Mouse (Mus musculus) inflammation-experienced regulatory T-cells, adult 6 months (primary cell): ENCODE results near the gene Ly6g5c. TPM values are rescaled to one million over a fixed set of nuclear protein-coding genes. Genes with fewer than 3 reads are reported as not detected.
A peak's percentile ranks its signal among the peaks of the same experiment; 100 is the strongest.

ENCODE experiments used
- ATAC-seq: one replicate; pipeline ENCODE4 v1.8.0; 2017
- polyA plus RNA-seq, 3 experiments: library from polyadenylated mRNA; unstranded; fragments of 100-300 nt; shearing (Covaris generic); gene quantifications; one replicate each; pipeline ENCODE4 v1.2.1; 2017

Gene Ly6g5c
- not detected for polyA plus RNA-seq

DNA sequence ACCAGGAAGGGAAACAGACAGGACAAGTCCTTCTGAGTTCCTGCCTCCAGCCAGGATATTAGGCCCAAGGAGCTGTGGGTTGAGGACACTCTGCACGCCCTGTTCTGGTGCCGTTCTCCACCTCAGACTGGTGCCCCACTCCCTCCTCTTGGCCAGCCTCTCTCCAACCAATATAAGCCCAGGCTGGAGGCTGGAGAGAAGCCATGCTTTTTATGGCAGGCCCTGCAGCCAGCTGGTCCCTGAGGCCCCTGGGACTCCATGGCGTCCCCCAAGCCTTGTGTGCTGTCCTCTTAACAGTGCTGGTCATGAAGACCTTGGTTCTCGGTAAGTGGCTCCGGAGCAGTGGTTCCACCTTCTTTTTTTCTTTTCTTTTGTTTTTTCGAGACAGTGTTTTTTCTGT lies at the start of gene Ly6g5c:
Gene Ly6g5c (plus strand): TSS at position 183 of the 400 bp plus-strand sequence.
- ATAC-seq = no peak

DNA sequence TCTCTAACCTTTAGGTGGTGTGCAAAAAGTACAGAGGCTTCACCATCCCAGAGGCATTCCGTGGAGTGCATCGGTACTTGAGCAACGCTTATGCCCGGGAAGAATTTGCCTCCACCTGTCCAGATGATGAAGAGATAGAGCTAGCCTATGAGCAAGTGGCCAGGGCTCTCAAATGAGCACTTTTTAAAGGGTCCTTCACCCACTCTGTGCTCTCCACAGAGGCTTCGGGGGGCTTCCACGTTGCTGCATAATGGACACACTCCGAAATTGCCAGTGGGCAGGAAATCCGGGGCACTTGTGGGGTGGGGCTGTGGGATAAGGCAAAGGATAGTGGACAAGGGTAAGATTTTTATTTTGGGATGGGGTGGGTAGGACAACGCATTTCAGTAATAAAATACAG lies 49.8 kb upstream of the Ly6g5c start:
- no peak for ATAC-seq

DNA sequence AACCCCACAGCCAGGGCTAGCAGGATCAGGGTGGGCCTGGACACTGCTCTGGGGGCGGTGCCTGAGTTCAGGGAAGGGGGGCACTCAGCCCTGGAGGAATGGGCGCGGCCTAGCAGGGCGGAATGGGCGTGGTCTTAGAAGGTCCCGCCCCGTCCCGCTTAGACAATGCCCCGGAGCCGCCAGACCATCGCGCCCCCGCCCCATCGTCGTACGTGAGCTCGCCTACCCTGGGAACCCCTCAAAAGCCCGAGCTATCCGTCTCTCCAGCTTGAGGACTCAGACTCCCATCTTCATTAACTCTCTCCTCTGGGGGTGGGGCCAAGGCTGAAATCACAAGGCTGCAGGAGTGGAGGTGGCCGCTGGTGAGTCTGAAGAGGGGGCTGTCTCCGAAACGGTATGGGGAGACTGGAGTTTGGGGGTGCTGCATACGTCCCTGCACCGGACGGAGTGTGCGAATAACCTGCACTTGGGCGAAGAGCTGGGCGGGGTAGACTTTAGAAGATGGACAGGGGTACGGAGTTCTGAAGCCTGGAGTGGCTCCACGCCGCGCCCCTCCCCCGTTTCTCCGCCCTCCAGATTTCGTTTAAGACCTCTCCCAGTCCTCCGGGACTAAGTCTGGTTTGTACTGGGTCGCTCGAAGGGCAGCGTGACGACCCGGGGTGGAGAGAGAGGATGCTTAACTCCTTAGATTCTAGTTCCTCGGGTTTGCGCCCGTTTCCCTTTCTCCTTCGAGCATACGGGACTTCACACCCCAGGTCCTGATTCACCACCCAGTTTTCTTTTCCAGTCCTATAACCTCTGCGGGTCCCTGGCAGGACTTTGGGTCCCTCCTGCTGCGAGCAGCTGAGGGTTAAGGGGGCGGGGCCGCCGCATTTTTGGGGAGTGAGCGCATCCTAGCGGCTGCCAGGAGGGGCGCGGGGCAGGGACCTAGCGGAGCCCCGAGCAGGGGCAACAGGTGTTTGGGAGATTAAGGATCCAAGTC lies 48.9 kb upstream of the Ly6g5c start, which contains the start of gene Ddah2:
Gene Ddah2 (plus strand): TSS at position 125 of the 982 bp plus-strand sequence.
- peak; percentile 87 for ATAC-seq

DNA sequence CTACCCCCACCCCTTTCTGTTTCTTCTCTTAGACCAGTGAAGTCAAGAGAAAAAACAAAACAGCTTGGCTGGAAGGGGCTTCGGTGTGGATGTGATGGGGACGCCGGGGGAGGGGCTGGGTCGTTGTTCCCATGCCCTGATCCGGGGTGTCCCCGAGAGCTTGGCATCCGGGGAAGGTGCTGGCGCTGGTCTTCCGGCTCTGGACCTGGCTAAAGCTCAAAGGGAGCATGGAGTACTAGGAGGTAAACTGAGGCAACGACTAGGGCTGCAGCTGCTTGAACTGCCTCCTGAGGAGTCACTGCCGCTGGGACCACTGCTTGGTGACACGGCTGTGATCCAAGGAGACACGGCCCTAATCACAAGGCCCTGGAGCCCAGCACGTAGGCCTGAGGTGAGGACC lies 48.0 kb upstream of the Ly6g5c start:
- no peak for ATAC-seq

DNA sequence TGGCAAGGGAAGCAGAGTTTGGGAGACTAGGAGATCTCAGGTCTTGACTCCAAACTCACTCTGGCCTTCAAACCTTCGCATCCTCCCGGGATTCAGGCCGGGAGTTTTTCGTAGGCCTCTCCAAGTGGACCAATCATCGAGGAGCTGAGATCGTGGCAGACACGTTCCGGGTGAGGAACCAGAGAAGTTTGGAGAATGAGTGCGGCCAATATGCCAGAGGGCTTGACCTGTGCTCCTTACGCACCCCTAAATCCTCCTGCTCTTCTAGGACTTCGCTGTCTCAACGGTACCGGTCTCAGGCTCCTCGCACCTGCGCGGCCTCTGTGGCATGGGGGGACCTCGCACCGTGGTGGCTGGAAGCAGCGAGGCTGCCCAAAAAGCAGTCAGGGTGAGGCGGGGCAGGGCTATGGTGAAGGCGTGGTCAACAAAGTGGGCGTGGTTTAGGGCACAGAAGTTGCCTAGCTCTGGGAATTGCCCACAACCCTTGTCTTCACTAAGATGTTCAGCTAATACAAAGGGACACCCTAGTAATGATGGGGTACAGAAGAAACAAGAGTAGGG lies 47.3 kb upstream of the Ly6g5c start:
- no peak for ATAC-seq

DNA sequence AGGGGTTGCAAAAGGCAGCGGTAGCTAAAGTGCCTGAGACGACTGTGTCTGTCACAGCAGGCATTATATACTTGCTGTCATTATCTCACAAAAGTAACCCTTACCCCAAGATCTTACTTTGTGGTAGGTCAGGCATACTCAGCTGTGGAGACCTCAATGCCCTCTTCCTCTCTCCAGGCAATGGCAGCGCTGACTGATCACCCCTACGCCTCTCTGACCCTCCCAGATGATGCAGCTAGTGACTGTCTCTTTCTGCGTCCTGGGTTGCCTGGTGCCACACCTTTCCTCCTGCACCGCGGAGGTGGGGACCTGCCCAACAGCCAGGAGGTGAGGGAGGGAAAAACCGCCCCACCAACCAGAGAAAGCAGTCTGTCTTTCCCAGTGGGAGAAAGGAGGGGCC lies 46.8 kb upstream of the Ly6g5c start:
- ATAC-seq = no peak

DNA sequence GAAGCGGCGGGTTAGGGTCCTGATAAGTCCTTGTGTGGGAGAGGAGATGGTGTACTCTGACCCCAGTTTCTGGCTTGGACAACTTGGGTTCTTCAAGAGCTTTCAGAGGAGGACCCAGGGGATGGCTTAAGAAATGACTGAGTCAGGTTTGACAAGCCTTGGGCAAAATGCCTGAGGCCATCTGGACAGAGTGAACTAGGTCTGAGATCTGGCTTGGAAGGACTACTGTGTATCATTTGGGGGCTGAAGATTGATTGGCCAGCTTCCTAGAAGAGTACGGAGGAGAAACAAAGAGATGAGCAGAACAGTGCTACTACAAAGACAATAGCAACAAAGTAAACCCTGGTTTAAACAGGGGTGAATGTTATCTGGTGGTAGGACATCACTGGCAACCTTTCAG lies 44.6 kb upstream of the Ly6g5c start:
- ATAC-seq = no peak

DNA sequence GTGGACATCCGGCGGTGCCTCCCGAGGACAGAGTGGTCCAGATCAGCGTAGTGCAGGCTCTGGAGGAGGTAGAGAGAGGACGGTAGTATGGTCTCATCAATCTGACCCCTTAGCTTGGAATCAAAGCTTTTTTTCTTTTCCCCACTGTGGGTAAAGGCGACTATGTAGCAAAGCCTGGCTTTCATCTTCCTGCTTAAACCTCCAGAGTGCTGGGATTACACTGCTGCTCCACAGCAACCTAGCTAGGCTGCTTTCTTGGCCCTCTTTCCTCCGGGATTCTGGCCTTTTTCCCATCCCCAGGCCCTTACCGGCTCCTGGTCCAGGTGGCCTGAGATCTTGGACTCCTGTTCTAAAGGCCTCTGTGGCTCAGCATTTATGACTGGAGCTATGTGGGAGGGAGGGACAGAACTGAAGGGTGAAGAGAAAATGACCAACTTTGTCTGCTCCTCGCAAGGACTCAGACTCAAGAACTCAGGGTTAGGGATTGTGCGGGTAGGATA lies 43.7 kb upstream of the Ly6g5c start:
- no peak for ATAC-seq

DNA sequence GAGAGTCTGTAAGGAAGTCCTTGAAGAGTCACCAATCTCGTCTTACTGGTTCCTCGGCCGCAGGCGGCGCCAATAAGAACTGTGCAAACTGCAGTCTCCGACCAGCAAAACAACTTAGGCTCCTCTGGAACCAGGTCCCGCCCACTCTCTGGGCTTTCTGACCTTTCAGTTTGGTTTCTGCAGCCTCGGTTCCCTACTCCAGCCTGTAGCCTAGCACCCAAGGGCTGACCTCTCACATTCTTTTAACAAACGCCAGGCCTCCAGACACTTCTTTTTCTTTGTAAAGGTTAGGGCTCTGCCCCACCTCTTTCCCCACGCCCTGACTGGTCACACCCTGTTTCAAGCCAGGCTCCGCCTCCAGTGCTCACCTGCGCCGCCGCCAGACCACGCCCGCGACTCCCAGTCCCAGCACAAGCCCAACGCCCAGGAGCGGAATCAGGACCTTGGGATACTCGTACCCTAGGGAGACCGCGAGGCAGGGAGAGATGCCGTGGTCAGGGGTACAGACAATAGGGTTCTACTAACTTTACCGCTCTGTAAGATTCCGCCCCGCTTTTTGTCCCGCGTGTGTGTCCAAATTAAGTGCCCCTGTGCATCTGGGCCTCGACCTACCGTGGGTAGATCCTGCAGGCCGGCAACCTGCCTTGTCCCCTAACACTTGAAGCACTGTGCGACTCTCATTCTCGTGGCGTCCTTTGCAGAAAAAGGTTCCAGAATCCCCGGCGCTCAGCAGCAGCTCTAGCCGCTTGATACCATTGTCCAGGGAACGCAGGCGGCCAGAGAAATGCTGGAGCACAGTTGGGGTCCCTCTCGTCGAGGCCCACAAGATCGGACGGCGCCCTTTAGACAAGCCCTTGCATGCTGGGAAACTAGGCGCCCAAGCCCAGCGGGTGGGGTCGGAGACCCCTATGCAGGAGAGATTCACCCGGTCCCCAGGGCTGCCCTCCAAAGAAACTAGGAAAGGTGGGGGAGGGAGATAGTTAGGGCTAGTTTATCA lies 42.8 kb upstream of the Ly6g5c start, which contains the start of gene Ly6g6c:
Gene Ly6g6c (plus strand): TSS at position 438 of the 997 bp plus-strand sequence.
- ATAC-seq = no peak

DNA sequence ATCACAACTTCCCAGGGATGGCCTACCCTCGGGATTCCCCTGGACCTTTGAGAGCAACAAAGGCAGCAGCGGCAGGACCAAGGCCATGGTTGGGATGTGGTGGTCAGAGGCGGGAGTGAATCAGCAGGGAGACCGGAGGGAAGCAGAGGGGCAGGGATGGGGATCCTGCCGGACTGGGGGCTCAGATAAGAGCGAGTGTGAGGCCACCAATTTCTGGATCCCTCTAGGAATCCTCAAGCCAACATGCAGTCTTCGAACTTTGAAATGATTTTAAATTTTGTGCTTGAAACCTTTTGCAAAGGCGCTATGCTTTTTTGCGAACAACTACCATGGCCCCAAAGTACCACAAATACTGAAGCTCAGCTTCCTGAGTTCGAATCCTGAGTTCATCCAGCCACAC lies 42.0 kb upstream of the Ly6g5c start, which contains the start of gene Mpig6b:
Gene Mpig6b (minus strand): TSS at position 101 of the 400 bp plus-strand sequence.
- no peak for ATAC-seq

DNA sequence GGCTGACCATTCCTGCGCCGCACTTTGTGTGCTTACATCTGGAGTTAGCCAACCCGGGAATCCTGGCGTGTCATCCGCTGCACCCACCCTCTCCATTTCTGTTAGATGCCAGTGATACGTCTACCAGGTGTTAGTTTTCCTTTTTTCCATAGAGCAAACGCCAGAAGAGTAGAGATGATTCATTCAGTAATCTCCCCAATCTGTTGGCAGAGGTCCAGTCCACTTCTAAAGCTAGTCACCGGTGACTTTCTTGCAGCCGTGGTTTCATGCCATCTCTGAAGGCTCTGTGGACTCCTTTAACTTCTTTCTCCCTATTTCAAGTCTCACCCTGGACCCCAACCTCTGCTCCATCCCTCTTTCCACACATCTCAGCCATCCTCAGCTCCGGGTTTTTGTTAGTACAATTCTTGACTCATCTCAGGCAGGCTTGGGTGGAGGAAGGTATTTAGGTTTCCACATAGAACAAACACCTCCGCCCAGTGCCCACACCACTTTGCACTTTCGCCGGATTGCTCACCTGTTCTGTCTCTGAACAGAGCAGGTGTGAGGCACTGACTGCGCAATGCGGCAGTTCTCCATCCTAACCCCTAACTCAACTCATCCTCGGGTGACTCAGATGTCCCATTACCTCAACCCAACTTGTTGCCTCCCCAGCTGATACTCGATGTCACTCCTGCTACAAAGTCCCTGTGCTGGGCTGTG lies 39.7 kb upstream of the Ly6g5c start:
- no peak for ATAC-seq

DNA sequence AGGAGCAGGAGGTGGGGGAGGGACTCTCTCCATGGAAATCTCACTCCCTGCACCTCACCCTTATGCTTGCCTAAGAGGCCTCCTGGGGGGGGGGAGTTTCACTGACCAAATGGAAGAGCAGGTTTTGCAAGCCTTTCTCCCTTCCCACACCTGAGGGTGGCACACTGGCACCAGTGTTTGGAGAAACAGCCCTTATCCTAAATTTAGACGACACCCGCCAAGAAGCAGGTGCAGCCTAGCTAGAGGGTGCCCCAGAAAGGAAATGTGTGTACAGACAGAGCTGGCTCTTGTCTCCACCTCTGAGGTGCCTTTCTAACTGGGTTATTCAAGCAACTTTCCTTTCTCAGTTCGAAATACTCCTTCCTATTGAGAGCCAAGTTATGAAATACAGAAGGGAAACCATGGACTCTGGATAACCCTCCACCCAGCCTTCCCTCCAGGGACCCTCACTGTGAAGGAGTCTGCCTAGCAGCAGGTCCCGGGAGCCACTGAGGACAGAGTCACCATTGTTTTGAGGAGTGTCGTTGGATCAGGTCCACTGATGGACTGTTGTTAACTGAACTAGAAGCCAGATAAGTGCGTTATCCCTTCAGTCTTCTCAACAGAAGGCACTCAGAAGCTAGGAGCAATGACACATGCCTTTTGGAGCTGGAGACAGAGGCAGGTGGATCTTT lies 37.4 kb upstream of the Ly6g5c start:
- ATAC-seq = no peak

DNA sequence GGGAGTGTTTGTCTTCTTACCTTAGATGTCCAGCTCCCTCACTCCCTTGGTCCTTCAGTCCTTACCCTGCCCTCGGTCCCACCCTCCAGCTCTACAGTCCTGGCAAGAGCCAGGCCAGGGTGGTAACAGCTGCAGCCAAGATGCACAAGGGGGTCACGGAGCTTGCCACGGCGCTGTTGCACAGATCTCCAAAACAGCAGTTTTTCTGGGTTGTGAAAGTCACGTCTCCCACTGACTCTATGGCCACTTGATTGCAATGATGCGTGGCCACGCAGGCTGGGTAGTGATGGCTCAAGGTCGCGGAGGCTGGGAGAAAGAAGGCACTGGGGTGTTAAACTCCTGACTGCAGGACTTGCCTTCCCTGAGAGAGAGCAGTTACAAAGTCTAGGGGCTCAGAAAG lies 36.6 kb upstream of the Ly6g5c start:
- ATAC-seq = no peak

DNA sequence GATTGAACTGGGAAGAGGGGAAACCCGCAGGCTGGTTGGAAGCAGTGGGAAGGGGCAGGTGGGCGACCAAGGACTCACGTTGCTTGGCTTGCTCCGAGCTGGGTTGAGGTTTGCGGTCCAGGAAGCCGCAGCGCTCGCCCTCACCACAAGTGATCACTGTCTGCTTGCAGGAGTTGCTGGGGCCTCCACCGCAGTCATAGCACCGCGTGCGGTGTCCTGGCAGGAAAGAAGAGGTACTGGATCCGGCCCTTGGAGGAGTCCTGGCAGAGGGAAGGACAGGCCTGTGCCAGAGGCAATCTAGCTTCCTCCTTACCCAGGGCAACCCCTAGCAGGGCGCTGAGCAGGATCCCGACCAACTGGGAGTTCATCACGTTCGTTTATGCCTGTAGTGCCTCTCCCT lies 34.0 kb upstream of the Ly6g5c start:
- ATAC-seq = no peak

DNA sequence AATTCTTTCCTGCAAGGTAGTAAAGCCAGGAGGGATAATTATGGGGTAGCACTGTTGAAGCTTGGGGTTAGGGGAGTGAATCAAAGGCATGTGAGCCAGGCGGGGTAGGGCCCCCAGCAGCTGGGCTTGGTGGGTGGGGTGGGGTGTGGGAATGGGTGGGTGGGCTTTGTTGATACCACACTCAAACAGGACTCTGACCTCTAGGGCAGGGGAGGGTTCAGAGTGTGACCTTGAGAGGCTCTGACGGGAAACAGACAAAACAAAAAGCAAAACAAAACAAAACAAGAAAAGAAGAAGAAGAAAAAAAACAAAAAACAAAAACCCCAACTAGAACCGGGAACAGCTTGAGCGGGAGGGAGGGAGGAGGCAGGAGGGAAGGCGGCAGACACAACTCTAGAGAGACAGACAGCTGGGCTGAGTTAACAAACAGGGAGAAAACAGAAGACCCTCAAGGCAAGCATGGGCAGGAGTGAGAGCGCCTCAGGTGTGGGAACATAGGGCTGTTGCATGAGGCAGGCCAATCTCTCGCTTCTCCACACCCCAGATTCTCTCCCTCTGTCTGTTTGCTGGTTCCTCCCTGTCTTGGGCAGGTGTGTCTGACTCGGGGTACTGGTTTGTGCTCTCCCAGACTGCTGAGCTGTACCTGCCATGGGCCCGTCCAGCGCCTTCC lies 31.4 kb upstream of the Ly6g5c start, which contains the start of gene Ly6g6e:
Gene Ly6g6e (plus strand): TSS at position 396 of the 670 bp plus-strand sequence.
- no peak for ATAC-seq

DNA sequence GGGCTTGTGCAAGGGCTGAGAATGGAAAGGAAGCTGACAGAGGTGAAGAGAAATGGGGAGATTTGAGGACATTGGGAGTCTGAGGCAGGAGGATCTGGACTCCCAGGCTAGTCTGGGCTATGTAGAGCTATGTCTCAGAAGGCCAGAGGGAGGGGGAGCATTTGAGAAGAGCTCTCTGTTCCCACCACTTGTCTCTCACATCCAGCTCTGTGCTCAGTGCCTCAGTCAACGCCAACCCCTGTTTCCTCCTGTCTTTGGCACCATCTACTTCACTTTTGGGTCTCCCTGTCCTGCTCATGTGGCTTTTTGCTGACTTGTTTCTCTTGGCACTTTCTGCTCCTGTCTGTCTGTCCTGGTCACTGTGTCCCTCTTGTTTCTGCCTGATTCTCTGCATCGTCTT lies 30.8 kb upstream of the Ly6g5c start:
- no peak for ATAC-seq

DNA sequence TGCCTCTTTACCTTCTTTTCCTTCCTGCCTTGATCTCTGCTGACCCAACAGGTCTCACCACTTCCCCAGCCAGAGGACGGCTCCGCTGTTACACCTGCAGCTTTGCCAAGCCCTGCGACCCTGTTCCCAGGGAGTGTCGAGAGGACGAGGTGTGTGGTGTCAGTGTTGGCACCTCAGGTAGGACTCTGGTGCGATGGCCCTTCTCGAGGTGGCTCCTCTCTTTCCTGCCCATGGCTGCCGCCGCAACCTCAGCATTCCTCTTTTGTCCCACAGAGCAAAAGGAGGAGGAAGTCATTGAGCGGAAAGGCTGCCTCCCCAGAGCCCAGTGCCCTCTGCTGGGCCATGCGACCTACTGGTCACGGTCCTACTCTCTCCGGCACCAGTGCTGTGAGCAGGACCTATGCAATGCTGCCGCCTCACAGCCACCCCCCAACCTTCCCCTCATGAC lies 30.3 kb upstream of the Ly6g5c start, which contains the start of gene Ly6g6d:
Gene Ly6g6d (minus strand): TSS at position 280 of the 448 bp plus-strand sequence.
- no peak for ATAC-seq

DNA sequence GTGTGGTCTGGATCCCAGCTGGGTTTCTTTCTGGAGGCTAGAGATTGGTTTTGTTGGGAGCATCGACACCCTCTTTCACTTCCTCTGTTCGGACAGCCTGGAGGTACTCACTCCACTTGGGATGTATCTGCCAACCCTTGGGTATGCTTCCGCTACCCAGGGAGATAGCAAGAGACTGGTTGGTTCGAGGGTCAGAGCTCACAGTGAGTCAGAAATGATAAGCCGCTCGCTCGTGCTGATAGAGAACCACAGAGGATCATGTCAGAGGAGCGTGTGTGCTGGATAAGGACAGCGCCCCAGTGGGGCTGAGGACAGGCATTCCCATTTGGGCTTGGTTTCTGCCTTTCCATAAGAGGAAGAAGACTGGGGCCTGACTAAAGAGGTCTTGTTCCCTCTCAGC lies 28.3 kb upstream of the Ly6g5c start:
- ATAC-seq = no peak

DNA sequence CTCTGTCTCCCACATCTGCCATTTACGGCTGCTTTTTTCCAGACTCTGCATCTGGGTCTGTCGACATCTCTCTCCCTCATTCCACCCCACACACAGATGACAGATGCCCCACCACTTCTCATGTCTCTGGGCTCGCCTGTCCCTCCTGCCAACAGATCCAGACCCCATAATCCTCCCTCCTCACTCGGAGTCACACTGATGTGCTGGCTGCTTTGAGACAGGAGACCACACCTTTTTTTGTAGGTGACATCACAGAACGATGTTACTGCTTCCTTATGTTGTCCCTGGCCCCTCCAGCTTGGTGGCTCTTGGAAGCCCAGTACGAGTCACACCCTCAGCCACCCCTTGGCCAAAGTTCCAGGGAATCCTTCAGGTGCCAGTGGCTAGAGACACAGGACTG lies 27.8 kb upstream of the Ly6g5c start:
- no peak for ATAC-seq

DNA sequence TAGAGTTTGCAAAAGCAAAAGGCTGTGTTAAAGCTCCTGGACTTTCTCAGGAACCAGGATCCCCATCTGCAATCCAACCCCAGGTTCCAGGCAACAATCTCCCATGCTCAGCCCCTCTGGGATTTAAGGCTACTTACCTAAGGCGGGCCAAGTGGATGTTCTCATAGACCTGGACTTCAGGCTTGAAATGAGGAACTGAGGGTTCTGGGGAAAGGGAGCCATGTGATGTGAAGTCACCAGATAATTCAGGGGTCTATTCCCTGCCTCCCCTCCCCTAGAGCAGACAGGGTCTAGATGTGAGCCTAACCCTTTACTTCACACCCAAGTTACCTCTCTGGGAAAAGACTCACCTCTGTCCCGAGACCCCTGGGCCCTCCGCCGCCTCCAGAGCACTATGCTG lies 27.4 kb upstream of the Ly6g5c start:
- ATAC-seq = no peak
